Mouse (Mus musculus) hindbrain, embryonic 15.5 days (tissue): ENCODE results near the gene Tbc1d2. TPM values are rescaled to one million over a fixed set of nuclear protein-coding genes. Genes with fewer than 3 reads are reported as not detected.

Experiments
- ATAC-seq: fragments of 200-750 bp; cut with Nextera tagmentation; 2 replicates; pipeline ENCODE4 v1.8.0; 2017; ENCODE audit warnings: low read depth, moderate number of reproducible peaks, moderate TSS enrichment; ENCODE audit not compliant: low FRiP score
- H3K27ac ChIP-seq: fragments of 300-500 bp; sonication (generic); replicated peaks from 2 replicates; pipeline ENCODE4 v1.5.1; 2015; ENCODE audit warnings: mild to moderate bottlenecking, inconsistent platforms
- H3K27me3 ChIP-seq: fragments of 300-500 bp; sonication (generic); 2 replicates; pipeline ENCODE4 v1.6.1; 2015; ENCODE audit warnings: control low read depth, inconsistent platforms
- H3K36me3 ChIP-seq: fragments of 300-500 bp; sonication (generic); 2 replicates; pipeline ENCODE4 v1.6.1; 2015; ENCODE audit warnings: control low read depth, inconsistent platforms
- H3K4me1 ChIP-seq: fragments of 300-500 bp; sonication (generic); replicated peaks from 2 replicates; pipeline ENCODE4 v1.6.1; 2015; ENCODE audit warnings: control low read depth, inconsistent platforms
- H3K4me2 ChIP-seq: fragments of 300-500 bp; sonication (generic); 2 replicates; pipeline ENCODE4 v1.6.1; 2015; ENCODE audit warnings: moderate library complexity, mild to moderate bottlenecking, inconsistent platforms
- H3K4me3 ChIP-seq: fragments of 300-500 bp; sonication (generic); 2 replicates; pipeline ENCODE4 v1.5.1; 2015; ENCODE audit warnings: mild to moderate bottlenecking, inconsistent platforms
- H3K9ac ChIP-seq: fragments of 300-500 bp; sonication (generic); 2 replicates; pipeline ENCODE4 v1.6.1; 2015; ENCODE audit warnings: inconsistent platforms
- H3K9me3 ChIP-seq: fragments of 300-500 bp; sonication (generic); 2 replicates; pipeline ENCODE4 v1.6.1; 2016; ENCODE audit warnings: control low read depth, inconsistent platforms
- WGBS: fragments of 180-500 bp; shearing (Covaris S2); methylation state at CpG from one replicate; pipeline ENCODE4 v1.1.7; 2015; 5-methylcytosine and 5-hydroxymethylcytosine counted together
- polyA plus RNA-seq: library from polyadenylated mRNA; unstranded; fragments of >200 nt; fragmentation: Nextera tagmentation; extraction: Ambion mirVana; gene quantifications from 2 replicates; pipeline ENCODE4 v1.2.1, GENCODE M21; 2015

Tbc1d2 gene
- polyA plus RNA-seq, 1 experiment from 2014 or later = 0.91 TPM

GRCm38 (mm10) chr4:46558672-46559667, 91.0 kb downstream of the Tbc1d2 start:
- WGBS = 79% methylated on average over 22 of the region's 22 CpGs

DNA sequence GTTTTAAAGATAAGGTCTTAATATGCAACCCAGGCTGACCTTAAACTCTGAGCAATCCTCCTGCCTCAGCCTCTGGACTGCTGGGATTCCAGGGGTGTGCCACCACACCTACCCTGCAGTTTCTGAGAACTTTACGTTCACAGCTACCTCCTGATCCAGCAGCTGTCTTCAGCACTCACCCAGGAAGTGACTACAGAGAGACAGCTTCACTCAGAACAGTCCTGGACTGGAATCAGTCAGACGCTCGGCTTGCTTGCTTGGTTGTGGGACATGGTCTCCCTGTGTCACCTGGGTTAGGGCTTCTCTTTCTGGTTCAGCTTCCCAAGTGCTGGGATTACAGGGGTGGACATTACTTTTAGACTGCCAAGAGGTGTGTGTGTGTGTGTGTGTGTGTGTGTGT, 93.1 kb downstream of the Tbc1d2 start:
- Histone ChIP-seq H3K9ac (no peak overlapping the region), H3K4me2 (no peak overlapping the region), H3K36me3 (0 out of 2 replicates have a peak, but pooled peaks cover 2% of the 10 kb centered on the region), H3K27me3 (no peaks in the 10 kb centered on the region), H3K27ac (no peak overlapping the region), H3K4me1 (no peaks in the 10 kb centered on the region), H3K4me3 (no peak overlapping the region), H3K9me3 (no peaks in the 10 kb centered on the region)
- no peak for ATAC-seq
- 89% methylated on average over 3 of the region's 3 CpGs for WGBS

More at GRCm38 (mm10) chr4:46558672-46559667, 91.0 kb downstream of the Tbc1d2 start:
- H3K36me3 ChIP-seq = 0 out of 2 replicates have a peak, but pooled peaks cover 2% of the 10 kb centered on the region
- no peak overlapping the region for H3K27ac ChIP-seq
- no peaks in the 10 kb centered on the region for H3K4me1 ChIP-seq
- H3K4me3 ChIP-seq = no peak overlapping the region
- H3K27me3 ChIP-seq = no peaks in the 10 kb centered on the region
- H3K9me3 ChIP-seq = no peaks in the 10 kb centered on the region
- H3K9ac ChIP-seq = no peak overlapping the region
- no peak overlapping the region for H3K4me2 ChIP-seq
- no peak for ATAC-seq

DNA sequence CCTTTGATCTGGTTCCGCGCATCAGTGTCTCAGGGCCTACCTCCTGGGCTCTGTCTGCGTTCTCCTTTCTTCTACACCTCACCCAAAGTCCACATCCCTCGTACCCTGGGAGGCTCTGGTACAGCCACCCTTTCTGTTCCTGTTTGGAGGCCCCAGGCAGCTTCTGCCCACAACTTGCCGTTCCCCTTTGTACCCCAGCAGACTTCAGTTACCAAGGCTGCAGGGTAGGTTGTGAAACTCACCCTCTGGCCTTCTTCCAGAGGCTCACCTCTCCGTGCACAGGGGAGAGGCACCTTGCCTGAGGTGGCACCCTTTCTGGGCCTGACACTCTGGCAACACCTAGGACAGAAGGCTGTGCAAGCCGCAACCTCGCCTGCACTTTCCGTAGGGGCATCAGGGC, 94.2 kb downstream of the Tbc1d2 start:
- no peak overlapping the region for H3K27ac ChIP-seq
- no peaks in the 10 kb centered on the region for H3K27me3 ChIP-seq
- no peak overlapping the region for H3K9ac ChIP-seq
- H3K4me2 ChIP-seq = no peak overlapping the region
- no peaks in the 10 kb centered on the region for H3K4me1 ChIP-seq
- H3K9me3 ChIP-seq = no peaks in the 10 kb centered on the region
- no peak for ATAC-seq
- no peak overlapping the region for H3K4me3 ChIP-seq
- WGBS = 84% methylated on average over 9 of the region's 9 CpGs
- H3K36me3 ChIP-seq = 0 out of 2 replicates have a peak, but pooled peaks cover 2% of the 10 kb centered on the region

Other genes with a start within 250 kb of the Tbc1d2 start
- 0.10 and 0.53 TPM in 2 replicates for gene Hemgn, start 236.7 kb downstream of the Tbc1d2 start, polyA plus RNA-seq
- 84.4 and 92.3 TPM in 2 replicates for gene Anp32b, start 199.3 kb downstream of the Tbc1d2 start, polyA plus RNA-seq
- gene Nans, start 161.0 kb downstream of the Tbc1d2 start, polyA plus RNA-seq = 69.1 and 73.2 TPM in 2 replicates
- gene Trim14, start 114.1 kb downstream of the Tbc1d2 start, polyA plus RNA-seq = 1.2 and 2.4 TPM in 2 replicates
- 9.0 and 10.5 TPM in 2 replicates for gene Coro2a, start 48.0 kb downstream of the Tbc1d2 start, polyA plus RNA-seq